Comparison of ENCODE assay signal across 8 mouse cellular contexts in the genomic region with DNA sequence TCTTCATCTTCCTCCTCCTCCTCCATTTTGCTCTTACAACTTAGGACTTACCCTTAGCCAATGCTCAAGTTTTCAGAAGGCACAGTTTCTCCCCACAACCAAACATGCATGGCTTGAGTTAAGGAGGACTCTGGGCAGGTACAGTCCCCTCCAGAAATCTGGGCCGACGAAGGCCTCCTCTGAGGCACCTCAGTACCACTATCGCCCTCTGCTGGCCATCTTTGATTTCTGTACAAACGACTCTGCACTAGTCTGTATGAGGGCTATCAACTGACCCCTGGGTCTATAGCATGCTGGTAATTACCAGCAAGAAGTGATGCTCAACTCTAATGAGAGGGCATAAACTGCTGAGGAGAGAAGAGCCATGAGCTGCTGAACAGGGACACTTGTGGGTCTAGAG. TPM values are rescaled to one million over a fixed set of nuclear protein-coding genes. Genes with fewer than 3 reads are reported as not detected.
DNase-seq lines count a peak whose midpoint lies in the region; ATAC-seq and TF ChIP-seq lines count a peak whose summit lies in the region.

No protein-coding gene starts in this region.

- peak; percentile 78 for TF ChIP-seq CTCF in gastrocnemius, adult 2 months (IDR thresholded peaks at IDR 0.05)

- peaks cover under 1% of the 10 kb centered on the region; the same call in 1 of the 2 replicates for H3K27me3 ChIP-seq in embryonic facial prominence, embryonic 11.5 days (ENCODE audit: control insufficient read depth, insufficient read depth, low read length)
- H3K27me3 ChIP-seq in splenic B cell, adult 2 months (ENCODE audit: control insufficient read depth, insufficient read depth, low read length, poor library complexity, severe bottlenecking) = no peaks in the 10 kb centered on the region

- no peaks in the 10 kb centered on the region for H3K4me1 ChIP-seq in embryonic facial prominence, embryonic 11.5 days (ENCODE audit: control insufficient read depth, insufficient read depth, low read length)

- ATAC-seq in embryonic facial prominence, embryonic 11.5 days (replicated peaks; ENCODE audit: insufficient number of reproducible peaks, low FRiP score, low TSS enrichment, low read depth) = no peak; the same call in 1 of the 2 replicates

- H3K9ac ChIP-seq in embryonic facial prominence, embryonic 11.5 days (replicated peaks; ENCODE audit: low read length) = no peak overlapping the region

- no peak overlapping the region for H3K27ac ChIP-seq in gastrocnemius, adult 2 months
- H3K27ac ChIP-seq in embryonic facial prominence, embryonic 11.5 days (replicated peaks; ENCODE audit: low read depth, low read length) = no peak overlapping the region

- no peaks in the 10 kb centered on the region for H3K36me3 ChIP-seq in embryonic facial prominence, embryonic 11.5 days (replicated peaks; ENCODE audit: control insufficient read depth, insufficient read depth, low read depth, low read length)
- no peaks in the 10 kb centered on the region for H3K36me3 ChIP-seq in splenic B cell, adult 2 months (ENCODE audit: control insufficient read depth, insufficient read depth, low read length, poor library complexity, severe bottlenecking)

- H3K9me3 ChIP-seq in embryonic facial prominence, embryonic 11.5 days (replicated peaks; ENCODE audit: control insufficient read depth, low read length) = no peaks in the 10 kb centered on the region

- DNase-seq in gastrocnemius, adult 2 months = peak; percentile 64
- DNase-seq in gastrocnemius, adult 8-10 months (ENCODE audit: low spot score in 2 of 2) = no peak
- peak; percentile 84 to 85 for DNase-seq in B cell, adult 2 months
- DNase-seq in adrenal gland, postnatal 36 days = peak; percentile 59 to 71
- peak; percentile 90 for DNase-seq in embryonic facial prominence, embryonic 11.5 days (ENCODE audit: low spot score)
- DNase-seq in kidney, postnatal 25 days = peak; percentile 53 to 81
- peak; percentile 81 for DNase-seq in mesoderm, embryonic 11.5 days (ENCODE audit: low read depth, low spot score)
- peak; percentile 89 for DNase-seq in splenic B cell, adult 2 months (ENCODE audit: low read depth, low spot score)

- 6% methylated on average over 4 of the region's 4 CpGs for WGBS in embryonic facial prominence, embryonic 11.5 days

- H3K4me3 ChIP-seq in gastrocnemius, adult 2 months = no peak overlapping the region
- H3K4me3 ChIP-seq in embryonic facial prominence, embryonic 11.5 days (ENCODE audit: low read depth, low read length) = no peak overlapping the region

- intact Hi-C loops in gastrocnemius, adult 2 months (cut with DNase I) = loop anchor here (2.0 to 5.0 kb wide), 3 partner anchors 258 to 703 kb away; no protein-coding TSS in a partner anchor

- H3K4me2 ChIP-seq in embryonic facial prominence, embryonic 11.5 days (ENCODE audit: low read depth, low read length) = no peak overlapping the region

RNA-seq across cellular contexts. Expression of a gene that starts 4.5 kb away (rescaled TPM):
- total RNA-seq in gastrocnemius, adult 2 months (2021) = under 1 TPM in 1 of 2 experiments, not detected in 1; 0.06 TPM
- under 1 TPM; 0.07 to 0.13 (median 0.10) TPM for total RNA-seq in gastrocnemius, adult 8-10 months (2022)
- 1 to 10 TPM; 3.8 to 4.3 TPM for total RNA-seq in adrenal gland, postnatal 36 days (2021)
- polyA plus RNA-seq in embryonic facial prominence, embryonic 11.5 days (2014; fragmentation: Nextera tagmentation; extraction: Ambion mirVana) = 0.14 and 0.22 TPM in 2 replicates

RNA-seq across cellular contexts. Expression of a gene that starts 47.4 kb away (rescaled TPM):
- total RNA-seq in gastrocnemius, adult 2 months (2021) = 1 to 10 TPM; 1.9 to 2.2 TPM
- total RNA-seq in gastrocnemius, adult 8-10 months (2022) = 1 to 10 TPM in 3 of 4 experiments, under 1 TPM in 1; 0.46 to 1.6 (median 1.3) TPM
- 1 to 10 TPM; 3.1 to 6.6 TPM for total RNA-seq in adrenal gland, postnatal 36 days (2021)
- 2.6 and 2.9 TPM in 2 replicates for polyA plus RNA-seq in embryonic facial prominence, embryonic 11.5 days (2014; fragmentation: Nextera tagmentation; extraction: Ambion mirVana)

Comparison
In these comparisons a context has a peak if more than half of its experiments do, and no peak if none do; other contexts are left out.
1. DNase-seq: peak in gastrocnemius, adult 2 months (single experiment), B cell, adult 2 months (2 of 2), adrenal gland, postnatal 36 days (2 of 2), embryonic facial prominence, embryonic 11.5 days (single experiment), kidney, postnatal 25 days (2 of 2), mesoderm, embryonic 11.5 days (single experiment) and splenic B cell, adult 2 months (single experiment); none in gastrocnemius, adult 8-10 months (0 of 2).
2. RNA of a gene that starts 4.5 kb away (total RNA-seq): 3.8 to 4.3 TPM in adrenal gland, postnatal 36 days; 0.07 to 0.13 TPM in gastrocnemius, adult 8-10 months and 0.06 TPM in gastrocnemius, adult 2 months; every median in the first group is over 4 times any median in the second.